Mouse (Mus musculus) MEL (cell line): ENCODE results near the gene Hoxd10. TPM values are rescaled to one million over a fixed set of nuclear protein-coding genes. Genes with fewer than 3 reads are reported as not detected.

Source experiments
- DNase-seq: peaks from one replicate; pipeline ENCODE4 v3.0.0; 2011; ENCODE audit warnings: low read depth, low spot score
- H3K27ac ChIP-seq: 2 replicates; pipeline ENCODE4 v1.5.1; 2012; ENCODE audit warnings: low read depth, mild to moderate bottlenecking, control low read depth, low read length, moderate library complexity; ENCODE audit not compliant: control insufficient read depth
- H3K27me3 ChIP-seq, 2 experiments: fragments of 150-350 bp in 1 of 2; sonication (generic) in 1 of 2; 2 replicates each; pipeline ENCODE4 v1.6.1; 2012; ENCODE audit warnings: low read length in 2 of 2, mild to moderate bottlenecking in 2 of 2, improper control_type of control experiment in 1 of 2, moderate library complexity in 1 of 2; ENCODE audit not compliant: insufficient read depth in 2 of 2, control insufficient read depth in 1 of 2
- H3K36me3 ChIP-seq, 2 experiments: 2 replicates each; pipeline ENCODE4 v1.6.1; 2012 to 2014; ENCODE audit warnings: low read length in 2 of 2, improper control_type of control experiment in 1 of 2, inconsistent platforms in 1 of 2, mild to moderate bottlenecking in 1 of 2; ENCODE audit not compliant: insufficient read depth in 2 of 2, control insufficient read depth in 1 of 2
- H3K4me1 ChIP-seq, 2 experiments: fragments of 150-350 bp in 1 of 2; sonication (generic) in 1 of 2; 2 replicates each; pipeline ENCODE4 v1.6.1; 2012; ENCODE audit warnings: low read length in 2 of 2, improper control_type of control experiment in 1 of 2, mild to moderate bottlenecking in 1 of 2; ENCODE audit not compliant: insufficient read depth in 2 of 2, control insufficient read depth in 1 of 2
- H3K4me3 ChIP-seq, 2 experiments: fragments of 150-350 bp in 1 of 2; sonication (generic) in 1 of 2; 2 replicates each; pipeline ENCODE4 v1.5.1; 2012; ENCODE audit warnings: low read depth in 2 of 2, low read length in 2 of 2, mild to moderate bottlenecking in 2 of 2, moderate library complexity in 2 of 2, control low read depth in 1 of 2, improper control_type of control experiment in 1 of 2; ENCODE audit not compliant: control insufficient read depth in 1 of 2, insufficient read depth in 1 of 2
- H3K79me2 ChIP-seq: 2 replicates; pipeline ENCODE4 v1.6.1; 2012; ENCODE audit warnings: mild to moderate bottlenecking, low read length, moderate library complexity; ENCODE audit not compliant: control insufficient read depth, poor library complexity, insufficient read depth
- H3K9ac ChIP-seq: 2 replicates; pipeline ENCODE4 v1.6.1; 2012; ENCODE audit warnings: low read depth, mild to moderate bottlenecking, control low read depth, low read length, moderate library complexity; ENCODE audit not compliant: control insufficient read depth, poor library complexity, severe bottlenecking
- H3K9me3 ChIP-seq: fragments of 150-350 bp; sonication (generic); replicated peaks from 2 replicates; pipeline ENCODE4 v1.6.1; 2012; ENCODE audit warnings: mild to moderate bottlenecking, low read length, improper control_type of control experiment, moderate library complexity; ENCODE audit not compliant: insufficient read depth
- BHLHE40 ChIP-seq: IDR thresholded peaks from 2 replicates; pipeline ENCODE4 v1.6.1; 2012; ENCODE audit warnings: low read depth, mild to moderate bottlenecking, inconsistent platforms, low read length, improper control_type of control experiment, borderline replicate concordance
- CHD2 ChIP-seq: IDR thresholded peaks from 2 replicates; pipeline ENCODE4 v1.6.1; 2011; ENCODE audit warnings: low read length, improper control_type of control experiment
- E2F4 ChIP-seq: IDR thresholded peaks from 2 replicates; pipeline ENCODE4 v1.6.1; 2011; ENCODE audit warnings: low read depth, low read length, improper control_type of control experiment, borderline replicate concordance
- ETS1 ChIP-seq: IDR thresholded peaks from 2 replicates; pipeline ENCODE4 v1.6.1; 2012; ENCODE audit warnings: low read depth, mild to moderate bottlenecking, inconsistent platforms, low read length, improper control_type of control experiment, moderate library complexity
- GABPA ChIP-seq: IDR thresholded peaks from 2 replicates; pipeline ENCODE4 v1.6.1; 2012; ENCODE audit warnings: low read depth, mild to moderate bottlenecking, inconsistent platforms, low read length, improper control_type of control experiment, moderate library complexity
- MEF2A ChIP-seq: IDR thresholded peaks from 2 replicates; pipeline ENCODE4 v1.6.1; 2014; ENCODE audit warnings: low read depth, mild to moderate bottlenecking, inconsistent platforms, low read length, improper control_type of control experiment; ENCODE audit not compliant: poor library complexity, insufficient replicate concordance, severe bottlenecking; ENCODE audit errors: extremely low read depth
- MXI1 ChIP-seq: IDR thresholded peaks from 2 replicates; pipeline ENCODE4 v1.6.1; 2011; ENCODE audit warnings: mild to moderate bottlenecking, low read depth, low read length, improper control_type of control experiment
- MYC ChIP-seq: IDR thresholded peaks from 2 replicates; pipeline ENCODE4 v1.6.1; 2011; ENCODE audit warnings: low read depth, mild to moderate bottlenecking, low read length, improper control_type of control experiment, moderate library complexity
- NELFE ChIP-seq: IDR thresholded peaks from 2 replicates; pipeline ENCODE4 v1.6.1; 2011; ENCODE audit warnings: low read depth, low read length, improper control_type of control experiment
- NRF1 ChIP-seq: IDR thresholded peaks from 2 replicates; pipeline ENCODE4 v1.6.1; 2014; ENCODE audit warnings: low read depth, mild to moderate bottlenecking, inconsistent platforms, low read length, improper control_type of control experiment, moderate library complexity; ENCODE audit not compliant: poor library complexity, insufficient read depth, severe bottlenecking
- POLR2A ChIP-seq, 2 experiments: IDR thresholded peaks; 2 replicates each; pipeline ENCODE4 v1.6.1; 2011 to 2012; ENCODE audit warnings: low read length in 2 of 2, mild to moderate bottlenecking in 2 of 2, control low read depth in 1 of 2, improper control_type of control experiment in 1 of 2, low read depth in 1 of 2, moderate library complexity in 1 of 2; ENCODE audit not compliant: control insufficient read depth in 1 of 2, insufficient read depth in 1 of 2, poor library complexity in 1 of 2
- POLR2AphosphoS5 ChIP-seq: IDR thresholded peaks from 2 replicates; pipeline ENCODE4 v1.6.1; 2012; ENCODE audit warnings: low read depth, borderline replicate concordance, mild to moderate bottlenecking, inconsistent platforms, low read length, moderate library complexity, mixed read lengths
- RAD21 ChIP-seq: IDR thresholded peaks from 2 replicates; pipeline ENCODE4 v1.6.1; 2011; ENCODE audit warnings: mild to moderate bottlenecking, low read depth, low read length, improper control_type of control experiment
- SIN3A ChIP-seq: IDR thresholded peaks from 2 replicates; pipeline ENCODE4 v1.6.1; 2012; ENCODE audit warnings: low read length, improper control_type of control experiment, inconsistent platforms
- TBP ChIP-seq: IDR thresholded peaks from 2 replicates; pipeline ENCODE4 v1.8.0; 2011; ENCODE audit warnings: low read depth, low read length, improper control_type of control experiment
- TCF12 ChIP-seq: IDR thresholded peaks from 2 replicates; pipeline ENCODE4 v1.6.1; 2014; ENCODE audit warnings: low read depth, mild to moderate bottlenecking, inconsistent platforms, low read length, improper control_type of control experiment, moderate library complexity
- UBTF ChIP-seq: IDR thresholded peaks from 2 replicates; pipeline ENCODE4 v1.6.1; 2012; ENCODE audit warnings: low read depth, mild to moderate bottlenecking, inconsistent platforms, low read length, improper control_type of control experiment, moderate library complexity, borderline replicate concordance; ENCODE audit not compliant: insufficient read depth
- USF2 ChIP-seq, 2 experiments: IDR thresholded peaks; 2 replicates each; pipeline ENCODE4 v1.6.1; 2011 to 2012; ENCODE audit warnings: improper control_type of control experiment in 2 of 2, low read length in 2 of 2, borderline replicate concordance in 1 of 2, inconsistent platforms in 1 of 2, low read depth in 1 of 2, mild to moderate bottlenecking in 1 of 2; ENCODE audit not compliant: insufficient read depth in 1 of 2
- ZC3H11A ChIP-seq: IDR thresholded peaks from 2 replicates; pipeline ENCODE4 v1.6.1; 2012; ENCODE audit warnings: low read depth, mild to moderate bottlenecking, inconsistent platforms, low read length, improper control_type of control experiment
- polyA plus RNA-seq, 2 experiments: library from polyadenylated mRNA; stranded (reverse) in 1 of 2; unstranded in 1 of 2; fragments of >175 nt in 1 of 2; fragments of >200 nt in 1 of 2; gene quantifications; 2 replicates each; pipeline versions ENCODE4 v1.2.1 to v1.2.4; 2012; ENCODE audit warnings: low replicate concordance in 2 of 2, low read depth in 1 of 2; ENCODE audit not compliant: insufficient read length in 2 of 2, insufficient read depth in 1 of 2, missing spikeins in 1 of 2
- total RNA-seq: library from RNA; depleted of rRNA; stranded (reverse); fragments of 300-350 nt; gene quantifications from 2 replicates; pipeline ENCODE4 v1.2.3, GENCODE M21; 2012

Hoxd10 gene
- total and polyA plus RNA-seq, 3 experiments, result not detected

DNA sequence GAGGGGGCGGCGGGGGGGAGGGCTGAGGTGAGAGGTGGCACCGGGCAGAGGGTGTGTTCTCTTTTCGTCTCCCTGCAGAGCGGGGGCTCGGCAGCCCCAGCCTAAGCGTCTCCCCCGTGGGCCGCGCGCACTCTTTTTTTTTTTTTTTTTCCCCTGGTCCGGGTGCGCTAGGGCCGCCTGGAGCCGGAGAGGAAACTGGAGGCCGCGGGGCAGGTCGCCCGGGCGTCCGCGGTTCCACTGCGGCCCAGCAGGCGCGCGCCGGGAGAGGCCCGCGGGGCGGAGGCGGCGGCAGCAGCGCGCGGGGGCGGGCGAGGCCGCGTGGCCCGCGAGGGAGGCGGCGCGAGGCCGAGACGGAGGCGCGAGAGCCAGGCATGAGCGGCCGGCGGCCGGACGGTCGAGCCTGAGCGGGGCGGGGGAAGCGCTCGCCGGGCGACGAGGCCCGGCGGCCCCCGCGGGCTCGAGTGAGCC is 13.3 kb downstream of the Hoxd10 start:
- no peaks in the 10 kb centered on the region; a peak in 2 of 4 replicates for H3K4me1 ChIP-seq
- H3K79me2 ChIP-seq, result peaks cover 6% of the 10 kb centered on the region; the same call in 1 of the 2 replicates
- peaks cover 0 to 2% of the 10 kb centered on the region in 2 experiments; a peak in 1 of 4 replicates for H3K36me3 ChIP-seq
- no peaks in the 10 kb centered on the region for H3K27me3 ChIP-seq
- peak overlapping the region; percentile 52 to 58; a peak in 3 of 4 replicates for H3K4me3 ChIP-seq
- TF ChIP-seq POLR2A (IDR thresholded peaks at IDR 0.05; ENCODE audit: control insufficient read depth in 1 of 2, insufficient read depth in 1 of 2, low read depth in 1 of 2, low read length in 2 of 2, poor library complexity in 1 of 2) (peak in 1 of 2 experiments; percentile 52; a peak in 1 of 4 replicates), CHD2 (no peak)
- H3K9me3 ChIP-seq, result no peaks in the 10 kb centered on the region
- peak overlapping the region; percentile 84 for H3K9ac ChIP-seq
- no peak for DNase-seq
- H3K27ac ChIP-seq, result peak overlapping the region; percentile 48

DNA sequence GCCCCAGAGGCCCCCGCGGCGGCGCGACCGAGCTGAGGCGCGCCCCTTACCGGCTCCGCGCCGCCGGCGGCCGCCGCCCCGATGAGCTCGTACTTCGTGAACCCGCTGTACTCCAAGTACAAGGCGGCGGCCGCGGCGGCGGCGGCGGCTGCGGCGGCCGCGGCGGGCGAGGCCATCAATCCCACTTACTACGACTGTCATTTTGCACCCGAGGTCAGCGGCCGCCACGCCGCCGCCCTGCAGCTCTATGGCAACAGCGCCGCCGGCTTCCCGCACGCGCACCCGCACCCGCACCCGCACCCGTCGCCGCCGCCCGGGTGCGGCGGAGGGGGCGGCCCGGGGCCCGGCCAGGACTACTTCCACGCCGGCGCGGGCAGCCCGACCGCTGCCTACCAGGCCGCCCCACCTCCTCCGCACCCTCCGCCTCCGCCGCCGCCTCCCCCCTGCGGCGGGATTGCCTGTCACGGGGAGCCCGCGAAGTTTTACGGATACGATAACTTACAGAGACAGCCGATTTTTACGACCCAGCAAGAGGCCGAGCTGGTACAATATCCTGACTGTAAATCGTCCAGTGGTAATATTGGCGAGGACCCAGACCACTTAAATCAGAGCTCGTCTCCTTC is 13.9 kb downstream of the Hoxd10 start:
- no peak overlapping the region for H3K27ac ChIP-seq
- peak overlapping the region; percentile 84 for H3K9ac ChIP-seq
- H3K36me3 ChIP-seq, result peaks cover 0 to 2% of the 10 kb centered on the region in 2 experiments; a peak in 1 of 4 replicates
- peak; percentile 62 for DNase-seq
- TF ChIP-seq UBTF (no peak), MXI1 (peak; percentile 43; the same call in 1 of the 2 replicates)
- TF ChIP-seq, all 39 proteins: peak for 1
- peaks cover 6% of the 10 kb centered on the region; the same call in 1 of the 2 replicates for H3K79me2 ChIP-seq
- no peaks in the 10 kb centered on the region for H3K27me3 ChIP-seq
- H3K4me3 ChIP-seq, result peak overlapping the region; percentile 53 to 66
- no peaks in the 10 kb centered on the region; a peak in 2 of 4 replicates for H3K4me1 ChIP-seq
- no peaks in the 10 kb centered on the region for H3K9me3 ChIP-seq

DNA sequence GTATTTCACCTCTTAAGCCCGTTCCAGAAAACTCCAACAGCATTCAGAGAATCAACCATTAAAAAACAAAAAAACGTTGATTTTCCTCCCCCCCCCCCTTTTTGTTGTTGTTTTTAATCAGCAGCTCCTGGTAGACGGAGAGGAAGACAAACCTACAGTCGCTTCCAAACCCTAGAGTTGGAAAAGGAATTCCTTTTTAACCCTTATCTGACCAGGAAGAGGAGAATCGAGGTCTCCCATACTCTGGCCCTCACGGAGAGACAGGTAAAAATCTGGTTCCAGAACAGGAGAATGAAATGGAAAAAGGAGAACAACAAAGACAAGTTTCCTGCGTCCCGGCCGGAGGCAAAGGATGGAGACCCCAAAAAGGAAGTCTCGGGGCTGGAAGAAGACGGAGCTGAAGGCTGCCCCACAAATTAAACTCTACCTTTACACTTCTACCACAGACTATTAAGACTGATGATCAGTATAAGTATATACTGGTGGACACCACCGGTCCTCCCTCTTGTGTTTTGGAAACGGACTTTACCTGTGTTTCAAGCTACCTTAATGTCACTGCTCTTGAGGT is 14.8 kb downstream of the Hoxd10 start:
- Histone ChIP-seq H3K9me3 (no peaks in the 10 kb centered on the region), H3K27ac (no peak overlapping the region), H3K9ac (peak overlapping the region; percentile 84; the same call in 1 of the 2 replicates), H3K36me3 (peaks cover 0 to 2% of the 10 kb centered on the region in 2 experiments; a peak in 1 of 4 replicates), H3K27me3 (peaks cover 0 to 1% of the 10 kb centered on the region in 2 experiments; a peak in 1 of 4 replicates), H3K79me2 (peaks cover 6% of the 10 kb centered on the region; the same call in 1 of the 2 replicates), H3K4me3 (peak overlapping the region in 1 of 2 experiments; percentile 66; a peak in 3 of 4 replicates), H3K4me1 (no peaks in the 10 kb centered on the region; a peak in 2 of 4 replicates)
- DNase-seq, result no peak
- TF ChIP-seq BHLHE40, result no peak
- no peak for TF ChIP-seq MEF2A
- TF ChIP-seq NRF1, result no peak
- TF ChIP-seq ETS1, result no peak
- no peak for TF ChIP-seq TCF12
- no peak for TF ChIP-seq GABPA
- TF ChIP-seq ZC3H11A, result no peak
- TF ChIP-seq TBP, result no peak
- no peak for TF ChIP-seq E2F4
- TF ChIP-seq POLR2A (IDR thresholded peaks at IDR 0.05; ENCODE audit: control insufficient read depth in 1 of 2, insufficient read depth in 1 of 2, low read depth in 1 of 2, low read length in 2 of 2, poor library complexity in 1 of 2), result no peak
- TF ChIP-seq NELFE, result no peak
- TF ChIP-seq MYC, result no peak
- no peak for TF ChIP-seq RAD21
- TF ChIP-seq USF2 (IDR thresholded peaks at IDR 0.05; ENCODE audit: borderline replicate concordance in 1 of 2, insufficient read depth in 1 of 2, low read depth in 1 of 2, low read length in 2 of 2), result no peak
- no peak for TF ChIP-seq SIN3A
- TF ChIP-seq POLR2AphosphoS5, result no peak
- TF ChIP-seq CHD2, result no peak
